Mouse (Mus musculus) heart, postnatal 0 days (tissue): ENCODE data around the gene Tmem87b. TPM values are rescaled to one million over a fixed set of nuclear protein-coding genes. Genes with fewer than 3 reads are reported as not detected.

Source experiments
- ATAC-seq: fragments of 200-750 bp; cut with Nextera tagmentation; 2 replicates; pipeline ENCODE4 v1.8.0; 2017; ENCODE audit warnings: low read depth, moderate number of reproducible peaks, moderate library complexity; ENCODE audit not compliant: insufficient read depth
- DNase-seq: peaks from one replicate; pipeline ENCODE4 v3.0.0-alpha.2; 2016; ENCODE audit warnings: low spot score
- H3K27ac ChIP-seq: fragments of 300-500 bp; sonication (generic); 2 replicates; pipeline ENCODE4 v1.5.1; 2014; ENCODE audit warnings: low read depth, mild to moderate bottlenecking
- H3K27me3 ChIP-seq: fragments of 300-500 bp; sonication (generic); 2 replicates; pipeline ENCODE4 v1.6.1; 2014; ENCODE audit warnings: low read length, mixed read lengths; ENCODE audit not compliant: control insufficient read depth, insufficient read depth
- H3K36me3 ChIP-seq: fragments of 300-500 bp; sonication (generic); replicated peaks from 2 replicates; pipeline ENCODE4 v1.6.1; 2014; ENCODE audit warnings: low read length, mixed read lengths; ENCODE audit not compliant: control insufficient read depth, insufficient read depth
- H3K4me1 ChIP-seq: fragments of 300-500 bp; sonication (generic); 2 replicates; pipeline ENCODE4 v1.6.1; 2014; ENCODE audit warnings: antibody characterized with exemption; ENCODE audit not compliant: control insufficient read depth, insufficient read depth
- H3K4me2 ChIP-seq: fragments of 300-500 bp; sonication (generic); 2 replicates; pipeline ENCODE4 v1.6.1; 2014; ENCODE audit warnings: low read depth, mild to moderate bottlenecking, low read length, moderate library complexity
- H3K4me3 ChIP-seq: fragments of 300-500 bp; sonication (generic); 2 replicates; pipeline ENCODE4 v1.5.1; 2014; ENCODE audit warnings: low read depth, low read length
- H3K9ac ChIP-seq: fragments of 300-500 bp; sonication (generic); replicated peaks from 2 replicates; pipeline ENCODE4 v1.6.1; 2014; ENCODE audit warnings: low read depth, low read length, mixed read lengths
- H3K9me3 ChIP-seq: fragments of 300-500 bp; sonication (generic); replicated peaks from 2 replicates; pipeline ENCODE4 v1.6.1; 2016; ENCODE audit warnings: low read length; ENCODE audit not compliant: control insufficient read depth
- CTCF ChIP-seq: IDR thresholded peaks from 2 replicates; pipeline ENCODE4 v1.5.1; 2016; ENCODE audit warnings: antibody characterized with exemption, control low read depth, low read depth
- EP300 ChIP-seq: IDR thresholded peaks from 2 replicates; pipeline ENCODE4 v1.6.1; 2016; ENCODE audit warnings: antibody characterized with exemption, low read depth
- WGBS: fragments of 180-500 bp; shearing (Covaris S2); extraction: QIAGEN DNeasy Blood & Tissue Kit; methylation state at CpG from one replicate; pipeline ENCODE4 v1.1.7; 2014; 5-methylcytosine and 5-hydroxymethylcytosine counted together
- polyA plus RNA-seq: library from polyadenylated mRNA; unstranded; fragments of >200 nt; fragmentation: Nextera tagmentation; extraction: Ambion mirVana; gene quantifications from 2 replicates; pipeline ENCODE4 v1.2.1, GENCODE M21; 2015
- total RNA-seq: library from RNA; depleted of rRNA; stranded (reverse); fragments of >200 nt; gene quantifications from 2 replicates; pipeline ENCODE4 v1.2.3, GENCODE M21; 2014; ENCODE audit warnings: low replicate concordance

Gene Tmem87b
- total and polyA plus RNA-seq, 2 experiments from 2014 or later = 23.7 to 29.5 TPM

- Histone ChIP-seq H3K27me3 (no peaks in the 10 kb centered on the region), H3K36me3 (peaks cover 14% of the 10 kb centered on the region; the same call in 1 of the 2 replicates), H3K4me2 (no peak overlapping the region), H3K9me3 (no peaks in the 10 kb centered on the region), H3K27ac (no peak overlapping the region), H3K9ac (no peak overlapping the region), H3K4me3 (no peak overlapping the region), H3K4me1 (peaks cover 8% of the 10 kb centered on the region; the same call in 1 of the 2 replicates)
- 84% methylated on average over 5 of the region's 5 CpGs for WGBS
- DNase-seq = no peak
- no peak for TF ChIP-seq CTCF
- no peak for TF ChIP-seq EP300
- no peak for ATAC-seq
Observed at GRCm38 (mm10) chr2:128782231-128782630, 35.7 kb upstream of the Tmem87b start.

- Histone ChIP-seq H3K9me3 (no peaks in the 10 kb centered on the region), H3K4me2 (no peak overlapping the region)
- WGBS = 85% methylated on average over 10 of the region's 10 CpGs
Observed at GRCm38 (mm10) chr2:128783660-128784345, 34.1 kb upstream of the Tmem87b start.

GRCm38 (mm10) chr2:128784814-128785213 is 33.1 kb upstream of the Tmem87b start:
- ATAC-seq = no peak
- peaks cover 14% of the 10 kb centered on the region; the same call in 1 of the 2 replicates for H3K36me3 ChIP-seq
- H3K9ac ChIP-seq = no peak overlapping the region
- H3K27me3 ChIP-seq = no peaks in the 10 kb centered on the region
- H3K27ac ChIP-seq = no peak overlapping the region
- H3K4me3 ChIP-seq = no peak overlapping the region
- no peak for TF ChIP-seq EP300
- TF ChIP-seq CTCF = no peak
- H3K9me3 ChIP-seq = no peaks in the 10 kb centered on the region
- no peak overlapping the region for H3K4me2 ChIP-seq
- H3K4me1 ChIP-seq = peaks cover 8% of the 10 kb centered on the region; the same call in 1 of the 2 replicates
- no peak for DNase-seq
- 86% methylated on average over 7 of the region's 7 CpGs for WGBS

More at GRCm38 (mm10) chr2:128783660-128784345, 34.1 kb upstream of the Tmem87b start:
- Histone ChIP-seq H3K9ac (no peak overlapping the region), H3K4me1 (peaks cover 8% of the 10 kb centered on the region; the same call in 1 of the 2 replicates), H3K27ac (no peak overlapping the region), H3K36me3 (peaks cover 14% of the 10 kb centered on the region; the same call in 1 of the 2 replicates), H3K27me3 (no peaks in the 10 kb centered on the region), H3K4me3 (no peak overlapping the region)
- no peak for TF ChIP-seq CTCF
- no peak for TF ChIP-seq EP300
- DNase-seq (no peak), ATAC-seq (no peak)

GRCm38 (mm10) chr2:128786341-128786740 is 31.6 kb upstream of the Tmem87b start:
- Histone ChIP-seq H3K36me3 (peaks cover 14% of the 10 kb centered on the region; the same call in 1 of the 2 replicates), H3K4me1 (peaks cover 8% of the 10 kb centered on the region; the same call in 1 of the 2 replicates), H3K4me2 (no peak overlapping the region), H3K4me3 (no peak overlapping the region), H3K27me3 (no peaks in the 10 kb centered on the region), H3K9me3 (no peaks in the 10 kb centered on the region), H3K27ac (no peak overlapping the region), H3K9ac (no peak overlapping the region)
- DNase-seq (no peak), ATAC-seq (no peak)
- WGBS = 57% methylated on average over 5 of the region's 5 CpGs
- TF ChIP-seq EP300 (no peak), CTCF (no peak)

GRCm38 (mm10) chr2:128786795-128787194 is 31.1 kb upstream of the Tmem87b start:
- peaks cover 14% of the 10 kb centered on the region; the same call in 1 of the 2 replicates for H3K36me3 ChIP-seq
- WGBS = 78% methylated on average over 1 of the region's 1 CpGs
- TF ChIP-seq CTCF = no peak
- no peak for TF ChIP-seq EP300
- peaks cover 7% of the 10 kb centered on the region; the same call in 1 of the 2 replicates for H3K4me1 ChIP-seq
- no peak for ATAC-seq
- no peak overlapping the region for H3K4me2 ChIP-seq
- H3K4me3 ChIP-seq = no peak overlapping the region
- no peak overlapping the region for H3K9ac ChIP-seq
- no peak overlapping the region for H3K27ac ChIP-seq
- no peaks in the 10 kb centered on the region for H3K27me3 ChIP-seq
- DNase-seq = no peak
- no peaks in the 10 kb centered on the region for H3K9me3 ChIP-seq

GRCm38 (mm10) chr2:128787805-128788204 is 30.1 kb upstream of the Tmem87b start:
- no peaks in the 10 kb centered on the region for H3K4me1 ChIP-seq
- H3K4me2 ChIP-seq = no peak overlapping the region
- no peaks in the 10 kb centered on the region for H3K27me3 ChIP-seq
- ATAC-seq (no peak), DNase-seq (no peak)
- no peak overlapping the region for H3K4me3 ChIP-seq
- H3K27ac ChIP-seq = no peak overlapping the region
- H3K9ac ChIP-seq = no peak overlapping the region
- WGBS = 79% methylated on average over 3 of the region's 3 CpGs
- TF ChIP-seq CTCF (no peak), EP300 (no peak)
- H3K9me3 ChIP-seq = no peaks in the 10 kb centered on the region
- H3K36me3 ChIP-seq = peaks cover 14% of the 10 kb centered on the region; the same call in 1 of the 2 replicates
